ENCODE assay signal across 10 mouse cellular contexts in the genomic region with DNA sequence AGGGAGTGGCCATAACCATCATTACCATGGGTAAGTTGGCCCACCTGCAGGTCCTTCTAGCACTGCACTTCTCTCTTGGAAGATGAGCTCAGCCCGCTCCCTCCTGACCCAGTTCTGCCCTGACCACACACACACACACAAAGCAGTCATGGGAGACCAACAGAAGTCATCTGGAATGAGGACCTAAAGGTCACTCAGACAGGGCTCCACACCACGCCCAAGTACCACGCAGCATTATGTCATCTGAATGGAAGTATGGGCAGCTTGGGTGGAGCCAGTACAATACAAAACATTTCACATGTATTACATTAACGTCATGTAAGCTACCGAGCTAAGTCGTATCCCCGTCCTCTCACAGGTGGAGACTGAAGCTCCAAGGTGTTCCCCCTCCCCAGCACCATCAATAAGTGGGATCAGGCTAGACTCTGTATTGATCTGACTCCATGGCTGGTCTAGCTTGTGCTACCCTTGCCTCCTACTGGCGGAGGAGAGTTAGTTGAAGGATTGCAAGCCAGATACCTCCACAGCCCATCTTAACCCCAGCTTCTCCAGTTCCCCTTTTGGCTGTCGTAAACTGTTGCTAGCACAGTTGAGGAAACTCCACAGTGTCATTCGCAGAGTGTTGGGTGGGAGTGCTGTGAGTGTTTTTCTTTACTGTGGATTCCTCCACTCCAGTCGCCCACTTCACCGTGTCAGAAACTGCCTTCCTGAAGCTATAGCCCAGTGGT. TPM values are rescaled to one million over a fixed set of nuclear protein-coding genes. Genes with fewer than 3 reads are reported as not detected.
DNase-seq lines count a peak whose midpoint lies in the region; ATAC-seq and TF ChIP-seq lines count a peak whose summit lies in the region.
"Had no signal": no experiment of that assay in that cellular context is flagged by ENCODE, and none has a peak within 500 bp of the region (broad histone marks: within the 10 kb centered on the region; RNA-seq: fewer than 3 reads in every experiment).

No protein-coding gene starts in this region.

- no peaks in the 10 kb centered on the region for H3K27me3 ChIP-seq in heart, embryonic 10.5 days (ENCODE audit: insufficient read depth, poor library complexity, severe bottlenecking)
- no peaks in the 10 kb centered on the region for H3K27me3 ChIP-seq in lung, embryonic 15.5 days
- H3K27me3 ChIP-seq in midbrain, postnatal 0 days (ENCODE audit: insufficient read depth, low read length), result no peaks in the 10 kb centered on the region
- H3K27me3 ChIP-seq: hindbrain, embryonic 15.5 days; midbrain, embryonic 13.5 days had no signal

- no peaks in the 10 kb centered on the region for H3K36me3 ChIP-seq in heart, embryonic 10.5 days
- no peaks in the 10 kb centered on the region for H3K36me3 ChIP-seq in lung, embryonic 15.5 days
- H3K36me3 ChIP-seq in midbrain, postnatal 0 days (ENCODE audit: insufficient read depth, low read length), result no peaks in the 10 kb centered on the region
- H3K36me3 ChIP-seq: hindbrain, embryonic 15.5 days; midbrain, embryonic 13.5 days had no signal

- H3K27ac ChIP-seq in heart, embryonic 10.5 days, result peak overlapping the region; percentile 26; the same call in 1 of the 2 replicates
- peak overlapping the region; percentile 49; the same call in 1 of the 2 replicates for H3K27ac ChIP-seq in lung, embryonic 15.5 days
- no peak overlapping the region for H3K27ac ChIP-seq in midbrain, postnatal 0 days (ENCODE audit: low read depth, low read length)
- H3K27ac ChIP-seq: hindbrain, embryonic 15.5 days; midbrain, embryonic 13.5 days had no signal

- H3K9me3 ChIP-seq in heart, embryonic 10.5 days, result no peaks in the 10 kb centered on the region
- no peaks in the 10 kb centered on the region for H3K9me3 ChIP-seq in lung, embryonic 15.5 days
- H3K9me3 ChIP-seq in midbrain, postnatal 0 days (ENCODE audit: low read length), result no peaks in the 10 kb centered on the region
- H3K9me3 ChIP-seq: hindbrain, embryonic 15.5 days; midbrain, embryonic 13.5 days had no signal

- 88% methylated on average over 12 of the region's 12 CpGs for WGBS in heart, embryonic 10.5 days
- 86% methylated on average over 12 of the region's 12 CpGs for WGBS in lung, embryonic 15.5 days
- WGBS in midbrain, postnatal 0 days, result 93% methylated on average over 12 of the region's 12 CpGs

- H3K4me3 ChIP-seq in heart, embryonic 10.5 days, result no peak overlapping the region
- no peak overlapping the region for H3K4me3 ChIP-seq in lung, embryonic 15.5 days
- H3K4me3 ChIP-seq in midbrain, postnatal 0 days (ENCODE audit: low read depth, low read length), result no peak overlapping the region
- H3K4me3 ChIP-seq: hindbrain, embryonic 15.5 days; midbrain, embryonic 13.5 days had no signal

- ATAC-seq in lung, embryonic 15.5 days (ENCODE audit: borderline replicate concordance, extremely low read depth, low FRiP score, low TSS enrichment), result no peak
- ATAC-seq in midbrain, postnatal 0 days (ENCODE audit: low FRiP score), result no peak
- ATAC-seq: midbrain, embryonic 13.5 days had no signal

- H3K4me1 ChIP-seq in heart, embryonic 10.5 days, result peaks cover 72% of the 10 kb centered on the region
- peaks cover 33% of the 10 kb centered on the region for H3K4me1 ChIP-seq in lung, embryonic 15.5 days
- H3K4me1 ChIP-seq in midbrain, postnatal 0 days (ENCODE audit: insufficient read depth, low read length), result no peaks in the 10 kb centered on the region
- H3K4me1 ChIP-seq: hindbrain, embryonic 15.5 days; midbrain, embryonic 13.5 days had no signal

- DNase-seq in heart, embryonic 10.5 days (ENCODE audit: low spot score), result no peak
- no peak for DNase-seq in heart, adult 18-20 months
- no peak for DNase-seq in lung, postnatal 14 days
- DNase-seq in lung, postnatal 25 days (ENCODE audit: low spot score), result peak; percentile 55
- DNase-seq in midbrain, postnatal 0 days (ENCODE audit: low spot score), result no peak
- DNase-seq in layer of hippocampus, postnatal 36 days, result no peak
- DNase-seq in ovary, adult 18-20 months (ENCODE audit: low spot score), result no peak

- no peak overlapping the region for H3K9ac ChIP-seq in lung, embryonic 15.5 days
- H3K9ac ChIP-seq in midbrain, postnatal 0 days (replicated peaks; ENCODE audit: low read length, poor library complexity, severe bottlenecking), result no peak overlapping the region
- H3K9ac ChIP-seq: hindbrain, embryonic 15.5 days; midbrain, embryonic 13.5 days had no signal

- TF ChIP-seq CTCF in midbrain, postnatal 0 days (IDR thresholded peaks at IDR 0.05), result no peak

- no peak overlapping the region for H3K4me2 ChIP-seq in lung, embryonic 15.5 days
- no peak overlapping the region for H3K4me2 ChIP-seq in midbrain, postnatal 0 days (ENCODE audit: low read depth, low read length, poor library complexity, severe bottlenecking)
- H3K4me2 ChIP-seq: hindbrain, embryonic 15.5 days; midbrain, embryonic 13.5 days had no signal

RNA-seq across cellular contexts. Expression of gene Ubtd1, which starts 19.9 kb away (rescaled TPM):
- 12.4 and 14.0 TPM in 2 replicates for polyA plus RNA-seq in heart, embryonic 10.5 days (2016; fragmentation: Nextera tagmentation; extraction: Ambion mirVana)
- total RNA-seq in heart, adult 18-20 months (2021), result 10 to 100 TPM; 17.7 to 19.2 TPM
- polyA plus RNA-seq in lung, embryonic 15.5 days (2015; fragmentation: Nextera tagmentation; extraction: Ambion mirVana), result 17.2 and 17.5 TPM in 2 replicates
- total RNA-seq in midbrain, postnatal 0 days (2014; rRNA removed), result 17.5 and 22.1 TPM in 2 replicates
- 12.2 and 12.8 TPM in 2 replicates for polyA plus RNA-seq in midbrain, postnatal 0 days (2015; fragmentation: Nextera tagmentation; extraction: Ambion mirVana)
- 10 to 100 TPM; 13.4 to 14.5 TPM for total RNA-seq in layer of hippocampus, postnatal 36 days (2021)

RNA-seq across cellular contexts. Expression of gene Mms19, which starts 20.5 kb away (rescaled TPM):
- 25.4 and 27.0 TPM in 2 replicates for polyA plus RNA-seq in heart, embryonic 10.5 days (2016; fragmentation: Nextera tagmentation; extraction: Ambion mirVana)
- 10 to 100 TPM; 13.9 to 14.6 TPM for total RNA-seq in heart, adult 18-20 months (2021)
- polyA plus RNA-seq in lung, embryonic 15.5 days (2015; fragmentation: Nextera tagmentation; extraction: Ambion mirVana), result 29.7 and 35.3 TPM in 2 replicates
- total RNA-seq in midbrain, postnatal 0 days (2014; rRNA removed), result 45.7 and 62.5 TPM in 2 replicates
- polyA plus RNA-seq in midbrain, postnatal 0 days (2015; fragmentation: Nextera tagmentation; extraction: Ambion mirVana), result 26.1 TPM in 2 replicates
- 10 to 100 TPM; 31.8 to 37.0 TPM for total RNA-seq in layer of hippocampus, postnatal 36 days (2021)

RNA-seq across cellular contexts. Expression of gene Ankrd2, which starts 34.4 kb away (rescaled TPM):
- not detected in 2 replicates for polyA plus RNA-seq in heart, embryonic 10.5 days (2016; fragmentation: Nextera tagmentation; extraction: Ambion mirVana)
- under 1 TPM in 1 of 2 experiments, not detected in 1; 0.47 TPM for total RNA-seq in heart, adult 18-20 months (2021)
- polyA plus RNA-seq in lung, embryonic 15.5 days (2015; fragmentation: Nextera tagmentation; extraction: Ambion mirVana), result 0.31 and 0.58 TPM in 2 replicates
- 0.71 and 1.7 TPM in 2 replicates for total RNA-seq in midbrain, postnatal 0 days (2014; rRNA removed)
- 0.81 and 2.4 TPM in 2 replicates for polyA plus RNA-seq in midbrain, postnatal 0 days (2015; fragmentation: Nextera tagmentation; extraction: Ambion mirVana)
- not detected for total RNA-seq in layer of hippocampus, postnatal 36 days (2021)

RNA-seq across cellular contexts. Expression of gene Hoga1, which starts 44.0 kb away (rescaled TPM):
- 0.85 and 1.6 TPM in 2 replicates for polyA plus RNA-seq in heart, embryonic 10.5 days (2016; fragmentation: Nextera tagmentation; extraction: Ambion mirVana)
- 1 to 10 TPM; 1.3 to 1.7 TPM for total RNA-seq in heart, adult 18-20 months (2021)
- polyA plus RNA-seq in lung, embryonic 15.5 days (2015; fragmentation: Nextera tagmentation; extraction: Ambion mirVana), result 1.0 and 1.5 TPM in 2 replicates
- total RNA-seq in midbrain, postnatal 0 days (2014; rRNA removed), result 3.1 TPM in 2 replicates
- 3.4 and 4.0 TPM in 2 replicates for polyA plus RNA-seq in midbrain, postnatal 0 days (2015; fragmentation: Nextera tagmentation; extraction: Ambion mirVana)
- total RNA-seq in layer of hippocampus, postnatal 36 days (2021), result 1 to 10 TPM; 5.8 to 8.7 TPM

RNA-seq across cellular contexts. Expression of gene 4933411K16Rik, which starts 50.6 kb away (rescaled TPM):
- polyA plus RNA-seq in heart, embryonic 10.5 days (2016; fragmentation: Nextera tagmentation; extraction: Ambion mirVana), result 0.15 TPM in 1 of 2 replicates, not detected in the other
- total RNA-seq in heart, adult 18-20 months (2021), result not detected
- polyA plus RNA-seq in lung, embryonic 15.5 days (2015; fragmentation: Nextera tagmentation; extraction: Ambion mirVana), result not detected in 2 replicates
- total RNA-seq in midbrain, postnatal 0 days (2014; rRNA removed), result 0.24 TPM in 1 of 2 replicates, not detected in the other
- polyA plus RNA-seq in midbrain, postnatal 0 days (2015; fragmentation: Nextera tagmentation; extraction: Ambion mirVana), result not detected in 2 replicates
- total RNA-seq in layer of hippocampus, postnatal 36 days (2021), result 1 to 10 TPM; 2.0 to 2.8 TPM
- polyA plus RNA-seq: midbrain, embryonic 13.5 days had no signal
